Mouse (Mus musculus) stomach, postnatal 0 days (tissue): Measurements from ENCODE around the gene Smim20.

Experiments used
- CTCF ChIP-seq: IDR thresholded peaks from 2 replicates; pipeline ENCODE4 v1.5.1; 2016; ENCODE audit warnings: antibody characterized with exemption, low read depth, mild to moderate bottlenecking, moderate library complexity
- EP300 ChIP-seq: optimal IDR thresholded peaks from 2 replicates; pipeline ENCODE3; 2016; ENCODE audit warnings: antibody characterized with exemption

DNA sequence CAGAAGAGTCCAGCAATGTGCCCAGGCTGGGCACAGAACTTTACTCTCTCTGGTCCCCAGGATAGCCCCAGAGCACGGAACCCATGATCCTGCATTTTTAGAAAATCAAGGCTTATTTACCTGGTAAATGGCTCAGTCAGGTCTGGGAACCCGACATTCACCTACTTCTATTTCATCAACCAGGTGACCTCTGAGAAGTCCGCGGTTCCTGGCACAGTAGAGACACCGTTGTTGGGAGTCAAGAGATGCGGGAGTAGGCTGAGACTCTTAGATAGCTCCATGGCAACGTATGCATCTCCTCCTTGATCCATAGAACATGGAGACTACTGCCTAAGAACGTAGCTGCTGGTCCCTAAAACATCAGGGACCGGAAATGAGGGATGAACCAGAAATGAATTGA lies 55.0 kb downstream of the Smim20 start:
- TF ChIP-seq CTCF, result no peak
- TF ChIP-seq EP300, result no peak
